Mouse (Mus musculus): ENCODE measurements around the gene Nacc2. TPM values are rescaled to one million over a fixed set of nuclear protein-coding genes. Genes with fewer than 3 reads are reported as not detected.
A peak's percentile ranks its signal among the peaks of the same experiment; 100 is the strongest.

Nacc2 gene
- 10 to 100 TPM; 10.8 to 11.2 TPM for total RNA-seq (2021)
- long read RNA-seq, experiment 1, full-length matches to known transcripts: 7 of 18 reads
- long read RNA-seq, experiment 1, partial matches to known transcripts: 2 of 18 reads
- long read RNA-seq, experiment 1, other reads (novel, unspliced or antisense): 9 of 18 reads
- long read RNA-seq, experiment 2, full-length matches to known transcripts: 9 of 18 reads
- long read RNA-seq, experiment 2, partial matches to known transcripts: 2 of 18 reads
- long read RNA-seq, experiment 2, other reads (novel, unspliced or antisense): 7 of 18 reads

DNA sequence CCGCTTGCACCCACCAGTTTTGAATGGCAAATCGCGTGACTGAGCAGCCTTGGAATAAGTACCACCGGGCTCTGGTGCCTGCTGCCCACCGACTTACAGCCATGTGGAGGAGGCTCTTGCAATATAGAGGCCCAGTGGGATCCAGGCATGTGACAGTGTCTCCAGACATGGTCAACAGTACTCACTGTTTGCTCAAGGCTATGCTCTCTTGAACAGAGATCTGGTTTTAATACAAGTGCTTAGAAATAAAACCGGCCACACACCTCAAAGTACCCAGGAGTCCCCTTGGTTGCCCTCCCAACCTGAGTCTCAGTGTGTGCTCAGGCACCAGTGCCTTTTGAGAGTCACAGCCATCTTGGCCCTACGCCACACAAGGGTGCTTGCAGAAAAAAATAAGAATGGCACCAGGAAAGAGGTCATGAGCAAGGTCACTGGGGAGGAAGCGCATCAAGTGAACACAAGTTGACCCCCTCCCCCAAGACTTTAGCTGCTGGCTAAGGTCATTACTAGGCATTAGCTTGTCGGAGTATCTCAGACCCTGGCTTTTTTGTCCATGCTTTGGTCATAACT is at the start of gene Nacc2:
Nacc2 (minus strand) TSS at position 142 of the 570 bp plus-strand sequence.
- no peak for DNase-seq (ENCODE audit: low spot score in 2 of 2)

DNA sequence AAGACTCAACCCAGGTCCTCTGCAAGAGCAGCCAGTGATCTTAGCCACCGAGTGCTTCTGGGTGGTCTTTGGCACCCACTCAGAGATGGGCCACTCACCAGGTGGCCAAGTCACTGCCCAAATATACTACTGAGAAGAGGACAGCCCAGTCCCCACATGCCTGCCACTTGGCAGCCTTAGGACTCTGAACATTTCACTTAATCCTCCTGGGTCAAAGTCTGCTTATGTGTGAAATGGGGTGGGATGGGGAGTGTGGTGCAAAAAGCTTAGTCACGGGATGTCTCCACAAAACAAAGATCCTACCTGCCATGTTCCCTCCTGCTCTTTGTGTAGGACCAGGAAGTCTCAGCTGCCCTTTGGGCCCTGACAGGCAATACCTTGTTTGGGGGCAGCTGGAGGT is 49.1 kb upstream of the Nacc2 start:
- DNase-seq (ENCODE audit: low spot score in 2 of 2): no peak

DNA sequence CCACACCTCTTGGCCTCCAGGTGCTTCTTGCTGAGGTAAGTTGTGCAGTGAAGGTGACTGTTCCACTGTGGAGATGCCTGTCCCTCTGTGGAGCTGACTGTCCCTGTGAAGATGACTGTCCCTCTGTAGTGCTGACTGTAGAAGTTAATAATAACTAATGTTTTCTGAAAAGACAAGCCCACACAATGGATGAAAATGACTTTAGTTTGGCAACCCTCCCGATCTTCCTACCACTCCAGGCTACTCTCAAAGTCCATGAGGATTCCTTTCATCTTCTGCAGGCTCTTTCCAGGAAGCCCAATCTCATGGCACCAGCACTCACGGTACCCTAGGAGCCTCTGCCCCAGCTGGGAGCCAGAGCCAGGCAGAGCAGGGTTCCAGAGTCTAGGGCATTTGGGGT is 47.4 kb upstream of the Nacc2 start:
- DNase-seq (ENCODE audit: low spot score in 2 of 2): no peak

DNA sequence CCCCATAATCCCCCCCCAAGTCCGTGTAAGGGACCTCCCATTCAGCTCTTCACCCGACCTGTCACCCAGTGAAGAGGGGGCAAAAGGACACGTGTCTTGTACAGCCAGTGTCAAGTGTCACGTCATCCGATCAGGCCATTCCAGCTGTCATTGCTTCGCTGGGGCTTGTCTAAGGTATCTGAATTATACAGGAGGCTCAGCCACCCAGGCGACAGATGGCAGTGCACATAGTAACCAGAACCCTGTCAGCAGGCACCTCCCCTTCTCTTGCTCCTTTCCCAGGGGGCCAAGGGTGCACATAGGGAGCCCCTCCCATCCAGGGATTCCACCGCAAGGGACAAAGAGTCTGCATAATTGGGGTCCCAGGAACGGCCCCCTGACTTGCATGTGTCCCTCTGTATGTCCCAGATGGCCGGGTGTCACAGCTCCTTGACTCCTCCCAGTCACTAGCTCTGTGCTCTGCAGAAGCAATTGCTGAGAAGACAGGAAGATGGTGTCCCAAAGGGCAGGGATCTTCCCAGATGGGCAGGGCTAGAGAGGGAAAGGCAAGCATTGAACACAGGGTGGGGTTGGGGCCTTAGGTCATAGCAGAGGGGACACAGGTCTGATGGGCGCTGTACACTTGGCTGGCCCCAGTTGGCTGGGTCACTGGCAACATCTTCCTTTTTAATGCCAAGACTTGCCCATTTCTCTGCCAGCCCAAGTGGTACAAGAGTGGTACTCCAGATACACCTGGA is 46.0 kb upstream of the Nacc2 start:
- no peak for DNase-seq (ENCODE audit: low spot score in 2 of 2)

DNA sequence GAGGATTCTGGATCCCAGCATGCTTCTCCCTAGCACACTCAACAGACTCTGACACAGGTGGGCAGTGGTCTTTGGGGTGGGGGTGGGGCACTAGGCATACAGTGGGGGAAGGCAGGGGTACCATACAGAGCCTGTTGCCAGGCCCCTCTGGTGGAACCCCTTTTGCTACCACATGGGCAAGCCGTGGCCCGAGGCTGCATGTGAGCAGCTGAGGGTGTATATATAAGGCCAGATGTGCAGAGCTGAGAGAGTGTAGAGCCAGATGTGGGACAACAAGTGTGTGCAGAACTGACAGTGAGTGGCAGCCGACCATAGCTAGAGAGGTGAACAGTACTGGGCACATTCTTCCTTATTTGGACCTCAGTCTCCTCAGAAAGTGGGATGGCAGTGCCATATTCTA is 43.9 kb upstream of the Nacc2 start:
- no peak for DNase-seq (ENCODE audit: low spot score in 2 of 2)

DNA sequence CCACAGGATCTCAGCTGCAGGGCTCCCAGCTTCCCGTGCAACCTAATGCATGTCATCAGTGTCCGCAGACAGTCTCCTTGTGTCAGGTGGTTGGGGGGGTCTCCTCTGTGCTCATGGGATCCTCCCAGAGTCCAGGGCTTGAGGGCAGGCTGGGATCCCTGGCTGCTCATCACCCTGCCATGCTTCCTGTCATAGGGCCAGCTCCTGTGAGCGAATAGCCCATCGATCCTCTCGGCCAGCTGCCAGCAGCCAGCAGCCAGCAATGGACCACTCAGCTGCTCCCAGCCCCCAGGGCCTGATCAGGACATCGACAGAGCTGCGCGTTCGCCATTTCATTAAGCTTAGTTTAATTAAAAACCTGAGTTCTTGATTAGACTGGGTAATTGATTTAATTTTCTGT is 35.0 kb upstream of the Nacc2 start:
- no peak for DNase-seq (ENCODE audit: low spot score in 2 of 2)

DNA sequence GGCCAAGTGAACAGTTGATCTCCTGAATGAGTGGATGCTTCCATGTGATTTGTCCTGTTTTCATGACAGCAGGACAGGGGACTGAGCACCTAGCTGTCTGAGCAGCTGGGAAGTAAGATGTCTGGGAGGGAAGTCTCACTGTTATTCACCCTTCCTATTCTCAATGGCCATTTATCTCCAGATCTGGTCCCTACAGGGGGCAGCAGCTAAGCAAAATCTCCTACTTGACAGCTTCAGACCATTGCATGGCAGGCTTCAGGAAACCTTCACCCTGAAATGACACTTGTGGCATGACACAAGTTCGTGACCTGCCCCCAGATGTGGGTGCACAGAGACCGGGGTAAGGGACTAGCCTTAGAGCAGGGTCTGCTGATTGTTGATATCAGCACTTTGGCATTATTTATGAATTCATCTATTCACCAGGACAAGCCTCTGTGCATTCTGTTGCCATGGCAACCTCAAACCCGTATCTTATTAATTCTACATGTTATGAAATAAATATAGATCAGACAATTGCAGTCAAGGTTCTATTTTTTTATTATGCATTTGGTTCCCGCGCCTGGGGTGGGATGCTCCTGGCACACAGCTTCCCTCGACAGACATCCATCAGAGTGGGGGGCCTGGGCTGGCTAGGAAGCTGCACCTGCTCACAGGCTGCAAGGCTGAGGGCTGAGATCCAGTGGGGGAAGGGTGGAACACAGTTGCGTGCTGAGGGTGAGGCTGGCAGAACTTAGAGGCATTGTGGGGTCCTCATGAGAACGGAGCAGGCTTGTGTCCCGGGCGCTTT is 33.4 kb upstream of the Nacc2 start:
- no peak for DNase-seq (ENCODE audit: low spot score in 2 of 2)

DNA sequence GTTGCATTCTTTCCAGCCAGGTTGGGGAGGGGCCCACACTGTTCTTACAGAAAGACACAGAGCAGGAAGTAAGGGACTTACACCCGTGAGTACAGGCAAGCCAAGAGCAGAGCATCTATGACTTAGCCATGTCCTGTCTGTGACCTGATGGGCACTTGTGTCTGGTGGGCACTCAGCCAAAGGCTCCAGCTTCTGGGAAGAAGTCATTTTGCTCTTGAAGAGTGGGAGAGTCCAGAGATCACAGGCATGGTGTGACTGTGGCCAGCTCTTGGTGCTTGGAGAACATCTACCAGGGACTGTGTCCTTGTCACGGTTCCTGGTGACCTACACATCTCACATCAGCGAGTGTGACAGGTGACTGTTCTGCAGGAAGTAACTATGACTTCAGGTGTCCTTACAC is 32.7 kb upstream of the Nacc2 start:
- no peak for DNase-seq (ENCODE audit: low spot score in 2 of 2)

DNA sequence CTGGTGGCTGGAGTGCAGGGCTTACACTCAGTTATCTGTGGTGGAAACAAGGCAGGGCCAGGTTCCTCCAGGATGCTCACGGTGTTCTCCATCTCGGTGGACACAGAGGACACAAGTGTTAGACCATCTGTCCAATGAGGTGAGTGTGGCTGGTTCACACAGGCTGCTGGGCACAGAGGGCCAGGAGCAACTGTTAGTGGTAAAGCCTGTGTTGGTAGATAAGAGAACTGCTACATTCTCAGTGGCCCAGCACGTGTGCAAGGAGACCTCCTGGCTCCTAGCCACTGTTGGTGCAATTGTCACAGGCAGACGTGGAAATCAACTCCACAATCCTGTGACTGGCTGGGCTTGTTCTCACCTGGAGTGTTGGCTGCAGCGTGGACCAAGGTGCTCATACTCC is 31.6 kb upstream of the Nacc2 start:
- DNase-seq (ENCODE audit: low spot score in 2 of 2): no peak

DNA sequence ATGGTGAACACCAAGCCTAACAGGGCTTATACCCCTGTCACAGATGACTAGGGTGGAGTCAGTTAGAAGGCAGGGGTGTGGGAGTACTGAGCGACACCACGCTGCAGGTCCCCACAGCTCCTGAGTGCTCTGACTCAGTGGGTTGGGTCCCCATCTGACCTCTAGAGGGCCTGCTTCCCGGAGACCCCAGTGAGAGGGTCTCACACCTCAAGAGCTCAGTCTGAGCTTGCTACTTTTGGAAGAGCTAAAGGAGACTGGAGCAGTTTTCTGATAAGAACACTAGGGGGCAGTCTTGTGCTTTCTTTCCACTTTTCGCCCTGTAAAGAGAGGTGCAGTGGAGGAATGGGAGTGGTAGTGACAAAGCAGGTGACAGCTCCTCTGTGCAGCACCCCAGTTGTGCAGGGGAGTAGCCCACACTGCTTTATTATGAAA is 30.9 kb upstream of the Nacc2 start:
- no peak for DNase-seq (ENCODE audit: low spot score in 2 of 2)

DNA sequence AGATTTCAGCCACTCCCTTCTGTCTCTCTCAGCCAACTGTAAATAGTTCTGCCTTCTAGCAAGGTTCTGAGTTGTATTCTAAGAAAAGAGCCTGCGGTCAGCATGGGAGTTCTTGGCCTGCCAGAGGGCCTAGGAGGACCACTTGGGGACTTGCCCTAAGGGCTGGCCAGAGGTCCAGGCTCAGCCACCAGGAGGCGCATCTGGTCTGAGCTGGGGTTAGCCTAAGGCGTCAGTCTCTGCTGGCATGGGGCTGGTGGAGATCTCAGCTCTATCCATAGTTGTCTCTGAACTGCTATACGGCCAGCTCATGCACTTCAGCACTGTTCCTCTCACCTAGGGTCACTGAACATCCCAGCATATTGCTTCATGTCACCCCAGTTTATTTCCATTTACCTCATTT is 30.3 kb upstream of the Nacc2 start:
- DNase-seq (ENCODE audit: low spot score in 2 of 2): peak; percentile 44 to 50

DNA sequence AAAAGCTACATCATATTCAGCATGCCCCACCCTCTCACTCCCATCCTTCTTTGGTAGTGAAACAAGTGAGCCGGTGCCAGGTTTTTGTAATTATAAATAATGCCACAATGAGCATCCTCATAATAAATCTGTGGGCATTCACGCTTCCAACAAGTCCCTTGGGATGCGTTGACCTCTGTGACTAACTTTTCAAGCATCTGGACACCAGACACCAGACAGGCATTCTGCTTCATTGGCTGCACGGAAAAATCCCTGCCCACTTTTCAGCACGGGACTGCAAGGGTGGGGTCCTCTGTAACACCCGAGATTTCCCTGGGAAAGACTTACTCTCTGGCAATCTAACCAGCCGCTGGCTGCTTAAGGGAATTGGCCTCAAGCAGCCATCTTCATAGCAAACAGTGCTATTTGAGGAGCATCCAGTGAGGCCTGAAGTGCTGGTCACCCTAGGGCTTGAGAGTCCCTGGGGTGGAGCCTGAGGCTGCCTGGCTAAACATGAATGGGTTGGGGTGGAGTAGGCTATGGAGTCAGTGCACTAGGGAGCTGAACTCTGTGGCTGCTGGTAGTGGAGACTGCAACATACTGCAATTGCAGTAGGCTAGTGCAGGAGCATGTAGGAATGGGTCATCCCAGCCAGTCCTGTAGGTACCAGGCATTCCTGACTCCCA is 24.8 kb upstream of the Nacc2 start:
- DNase-seq (ENCODE audit: low spot score in 2 of 2): no peak

DNA sequence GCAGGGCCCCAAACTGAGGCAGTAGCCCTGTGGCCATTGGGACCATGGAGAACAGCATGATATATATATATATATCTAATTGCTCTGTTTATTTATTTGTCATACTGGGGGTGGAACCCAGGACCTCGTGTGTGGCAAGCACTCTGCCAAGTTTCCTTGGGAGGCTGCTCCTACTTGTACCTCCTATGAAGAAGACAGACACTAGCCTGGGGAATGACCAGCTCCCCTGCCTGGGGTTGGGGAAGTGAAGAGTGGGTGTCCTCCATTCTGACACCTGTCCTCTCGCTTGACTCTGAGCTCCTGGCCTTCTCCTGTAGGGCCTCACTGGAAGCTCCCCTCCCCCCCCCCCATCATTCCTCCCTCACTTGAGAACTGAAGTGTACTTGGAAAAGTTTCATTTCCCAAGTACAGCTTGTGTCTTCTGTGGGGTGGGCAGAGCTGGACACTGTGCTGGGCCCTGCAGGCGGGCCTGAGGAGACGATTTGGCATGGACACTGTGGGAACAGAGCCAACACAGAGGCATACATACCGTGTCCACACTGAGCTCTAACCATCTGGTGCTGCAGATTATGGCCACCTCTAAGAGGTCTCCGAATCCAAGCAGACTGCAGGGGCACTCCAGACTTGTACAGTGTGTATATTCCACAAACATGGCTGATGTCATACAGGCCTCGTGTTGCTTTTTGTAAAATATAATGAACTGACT is 23.5 kb upstream of the Nacc2 start:
- no peak for DNase-seq (ENCODE audit: low spot score in 2 of 2)

DNA sequence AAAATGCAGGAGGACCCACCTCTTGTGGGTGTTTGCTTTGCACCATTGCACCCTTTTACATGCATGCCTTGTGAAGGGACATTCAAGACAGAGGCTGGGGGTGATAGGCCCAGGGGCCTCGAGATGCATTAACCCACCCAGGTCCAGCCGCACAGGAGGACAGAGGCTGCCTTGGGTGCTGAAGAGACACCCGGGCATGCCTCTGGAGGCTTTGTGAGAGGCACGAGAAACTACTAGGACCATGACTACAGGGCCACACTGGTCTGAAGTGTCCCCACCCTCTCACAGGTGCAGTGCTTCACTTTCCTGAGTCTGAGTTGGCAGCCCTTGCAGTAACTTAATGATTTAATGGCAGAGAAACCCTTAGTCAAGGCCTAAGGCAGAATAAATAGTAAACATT is 22.1 kb upstream of the Nacc2 start:
- DNase-seq (ENCODE audit: low spot score in 2 of 2): no peak

DNA sequence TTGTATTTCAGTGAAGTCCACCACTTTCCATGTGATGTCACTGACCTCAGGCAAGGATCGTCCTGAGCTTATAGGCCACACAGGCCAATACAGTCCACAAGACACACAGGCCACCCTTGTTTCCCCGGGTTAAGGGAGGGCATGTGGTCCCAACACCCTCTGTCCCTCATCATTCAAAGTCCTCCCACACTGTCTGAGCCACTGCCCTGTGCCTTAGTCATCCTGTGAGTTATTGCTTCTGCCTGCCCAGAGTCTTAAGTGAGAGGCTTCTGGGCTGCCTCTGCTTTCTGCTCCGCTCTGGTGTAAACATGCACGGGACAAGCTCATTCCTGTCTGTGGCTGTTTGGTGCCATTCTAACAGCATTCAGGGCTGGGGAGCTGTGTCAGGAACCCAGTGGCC is 21.3 kb upstream of the Nacc2 start:
- no peak for DNase-seq (ENCODE audit: low spot score in 2 of 2)

DNA sequence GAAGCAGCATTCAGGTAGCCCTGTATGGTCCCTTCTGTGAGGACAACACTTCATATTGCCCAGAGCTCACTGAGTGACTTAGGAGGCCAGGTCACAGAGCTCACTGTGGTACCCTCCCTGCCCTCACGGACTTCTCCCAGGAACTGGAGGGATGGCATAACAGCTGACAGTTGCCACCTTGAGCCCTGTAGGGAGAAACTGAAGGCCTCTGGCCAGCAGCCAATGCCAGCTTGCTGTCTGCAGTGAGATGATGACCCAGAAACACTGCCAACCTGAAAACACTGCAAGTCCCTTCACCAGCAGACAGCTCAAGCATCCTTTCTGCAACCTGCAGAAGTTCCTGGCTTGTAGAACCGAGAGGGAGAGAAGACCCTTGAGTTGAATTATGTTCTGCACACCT is 20.5 kb upstream of the Nacc2 start:
- no peak for DNase-seq (ENCODE audit: low spot score in 2 of 2)

DNA sequence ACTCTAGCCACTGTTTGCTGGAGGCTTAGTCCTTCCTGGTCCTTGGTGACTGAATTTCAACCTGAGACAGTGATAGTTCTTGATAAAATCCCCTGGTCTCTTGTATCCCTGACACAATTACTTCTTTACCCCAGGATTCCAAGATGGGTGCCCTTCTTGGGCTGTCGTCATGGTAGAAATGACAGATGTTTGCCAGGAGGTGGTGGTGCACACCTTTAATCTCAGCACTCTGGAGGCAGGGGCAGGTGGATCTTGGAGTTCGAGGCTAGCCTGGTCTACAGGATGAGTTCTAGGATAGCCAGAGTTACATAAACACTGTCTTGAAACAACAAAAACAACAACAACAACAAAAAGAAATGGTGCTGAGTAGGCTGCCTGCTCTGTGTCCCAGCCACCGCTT is 20.0 kb upstream of the Nacc2 start:
- no peak for DNase-seq (ENCODE audit: low spot score in 2 of 2)

DNA sequence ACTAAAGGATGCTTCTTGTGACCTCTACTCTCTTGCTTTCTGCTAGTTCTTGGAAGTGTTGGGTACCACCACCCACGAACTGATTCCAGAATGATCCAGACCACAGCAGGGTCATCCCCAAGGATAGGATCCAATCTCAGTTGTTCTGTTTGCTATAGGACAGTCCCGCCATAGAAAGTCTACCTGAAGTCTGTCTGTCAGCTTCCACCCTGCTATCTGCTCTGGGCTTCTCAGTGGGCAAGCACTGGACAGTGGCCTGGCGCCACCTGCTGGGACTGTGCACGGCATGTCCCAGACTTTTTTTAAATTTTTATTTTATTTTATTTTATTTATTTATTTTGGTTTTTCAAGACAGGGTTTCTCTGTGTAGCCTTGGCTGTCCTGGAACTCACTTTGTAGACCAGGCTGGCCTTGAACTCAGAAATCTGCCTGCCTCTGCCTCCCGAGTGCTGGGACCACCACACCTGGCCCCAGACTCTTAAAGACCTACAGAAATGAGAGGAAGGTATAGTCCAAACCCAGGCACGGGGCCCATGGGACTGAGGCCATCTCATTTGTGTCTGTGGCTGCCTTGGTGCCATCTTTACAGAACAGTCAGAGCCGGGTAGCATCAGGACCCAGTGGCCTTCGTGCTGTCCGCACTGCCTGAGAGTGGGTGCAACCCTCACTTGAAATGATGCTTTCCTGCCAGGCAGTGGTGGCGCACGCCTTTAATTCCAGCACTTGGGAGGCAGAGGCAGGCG is 19.0 kb upstream of the Nacc2 start:
- DNase-seq (ENCODE audit: low spot score in 2 of 2): peak in 1 of 2 experiments; percentile 77

DNA sequence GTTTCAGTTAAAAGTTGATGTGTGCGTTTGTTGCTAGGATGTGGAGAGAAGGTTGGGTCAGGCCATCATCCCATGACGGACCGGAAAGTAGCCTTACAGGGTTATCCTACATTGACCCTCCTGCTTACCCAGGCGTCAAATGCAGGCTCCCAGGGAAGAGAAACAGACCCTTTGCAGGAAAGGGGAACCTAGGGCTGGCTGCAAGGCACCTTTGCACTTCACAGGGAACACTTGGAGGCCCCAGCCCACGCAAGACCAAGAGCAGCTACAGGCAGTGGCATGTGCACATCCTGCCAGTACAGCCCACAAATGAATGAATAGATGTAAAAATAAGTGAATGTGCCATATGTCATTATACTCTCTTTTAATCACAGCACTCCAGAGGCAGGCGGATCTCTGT is 17.9 kb upstream of the Nacc2 start:
- no peak for DNase-seq (ENCODE audit: low spot score in 2 of 2)

DNA sequence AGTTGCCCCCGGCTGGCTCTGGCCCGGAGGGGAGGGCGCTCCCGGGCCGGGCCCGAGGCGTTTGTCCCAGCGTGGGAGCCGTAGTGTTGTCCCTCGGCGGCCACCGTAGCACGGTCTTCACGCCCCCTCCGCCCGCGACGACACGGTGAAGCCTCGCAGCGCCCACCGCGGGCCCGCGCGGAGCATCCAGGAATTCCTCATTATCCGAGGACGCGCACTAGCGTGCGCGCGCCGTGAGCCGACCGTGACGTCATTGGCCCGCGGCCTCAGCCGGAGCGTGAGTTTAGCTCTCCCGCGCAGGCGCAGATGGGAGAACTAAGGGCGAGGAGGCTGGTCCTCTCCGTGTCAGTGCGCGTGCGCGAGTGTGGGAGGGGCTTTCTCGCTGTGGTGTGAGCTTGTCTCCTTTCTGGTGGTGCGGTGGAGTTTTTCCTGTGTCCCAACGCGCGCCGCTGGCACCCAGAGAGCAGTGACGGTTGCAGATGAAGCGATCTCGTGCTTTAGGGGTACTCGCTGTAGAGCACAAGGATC is 17.3 kb upstream of the Nacc2 start:
- DNase-seq (ENCODE audit: low spot score in 2 of 2): peak; percentile 99 to 100
